Mouse (Mus musculus): ENCODE data around the gene Lipm. TPM values are rescaled to one million over a fixed set of nuclear protein-coding genes. Genes with fewer than 3 reads are reported as not detected.
A peak's percentile ranks its signal among the peaks of the same experiment; 100 is the strongest.

The Lipm gene
- total RNA-seq (2021) (not detected), polyA plus RNA-seq (2012; rRNA removed) (not detected in 2 replicates)
- long read RNA-seq: 0 reads

DNA sequence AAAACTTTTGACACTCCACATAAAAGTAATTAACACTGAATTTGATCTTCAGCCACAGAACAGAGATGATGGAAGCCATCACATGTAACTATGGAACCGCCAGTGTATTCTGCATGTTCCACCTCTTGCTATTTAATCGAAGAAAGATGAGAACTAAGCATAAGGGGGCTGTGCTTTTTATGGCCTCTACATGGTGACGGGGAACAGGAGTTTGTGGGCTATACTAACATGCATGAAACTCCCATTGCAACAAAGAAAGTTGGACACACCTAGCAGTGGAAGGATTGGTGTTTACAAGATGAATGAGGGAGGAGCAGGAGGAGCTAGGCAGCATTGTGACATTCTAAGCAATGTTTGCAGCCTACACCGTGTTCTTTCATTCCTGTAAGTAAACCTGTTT, at the start of gene Lipm:
Lipm (plus strand) TSS at position 301 of the 400 bp plus-strand sequence.
- DNase-seq: no peak

DNA sequence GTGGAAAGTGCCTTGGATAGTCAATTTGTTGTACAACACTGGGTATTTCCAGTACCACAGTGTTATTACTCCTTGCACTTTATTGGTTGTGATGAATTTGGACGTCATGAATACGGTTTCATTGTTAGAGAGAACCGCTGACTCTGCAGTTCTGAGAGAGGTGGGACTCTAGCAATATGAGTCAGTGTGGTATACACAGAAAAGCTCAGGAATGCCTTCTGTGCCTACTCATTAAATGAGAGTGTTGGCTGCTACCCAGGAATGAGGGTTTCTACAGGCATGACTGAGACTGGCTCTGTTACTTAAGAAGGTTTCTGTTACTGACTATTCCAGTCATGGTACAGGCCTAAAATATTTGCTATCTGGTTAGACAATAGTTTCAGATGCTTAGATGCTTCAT, 49.2 kb upstream of the Lipm start:
- peak; percentile 4 for DNase-seq

DNA sequence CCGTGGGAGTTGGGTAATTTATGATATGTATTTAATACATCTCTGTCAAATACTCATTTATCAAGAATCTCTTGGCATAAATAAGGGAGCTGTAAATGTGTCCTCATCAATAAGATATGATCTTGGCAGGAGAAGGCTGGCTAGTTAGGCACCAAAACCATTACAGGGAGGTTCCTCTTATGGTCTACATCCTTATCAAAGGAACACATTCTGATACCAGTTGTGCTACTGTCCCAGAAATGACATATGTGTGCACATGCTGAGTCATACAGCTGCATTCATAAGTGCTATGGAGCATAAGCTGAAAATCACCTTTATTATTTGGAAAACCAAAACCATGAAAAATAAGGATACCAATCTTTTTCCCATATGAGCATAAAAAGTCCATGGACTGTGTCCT, 37.2 kb upstream of the Lipm start:
- DNase-seq: no peak

DNA sequence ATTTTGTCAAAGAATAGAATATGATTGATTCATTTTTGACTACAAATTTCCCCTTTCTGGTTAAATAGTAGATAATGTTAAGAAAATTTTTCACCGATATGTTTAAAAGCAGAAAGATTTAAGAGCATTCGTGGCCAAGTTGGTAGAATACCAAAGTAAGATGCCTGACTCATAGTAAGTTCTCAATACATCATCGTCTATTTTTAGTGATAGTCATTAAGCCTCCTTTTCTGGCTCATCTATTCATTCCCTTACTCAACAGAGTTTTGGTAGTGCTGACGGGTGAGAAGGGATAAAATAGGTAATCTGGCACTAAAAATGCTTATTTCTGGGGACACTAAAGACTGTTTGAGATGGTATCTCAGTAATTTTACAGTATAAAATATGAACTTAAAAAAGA, 36.7 kb upstream of the Lipm start:
- DNase-seq: no peak

DNA sequence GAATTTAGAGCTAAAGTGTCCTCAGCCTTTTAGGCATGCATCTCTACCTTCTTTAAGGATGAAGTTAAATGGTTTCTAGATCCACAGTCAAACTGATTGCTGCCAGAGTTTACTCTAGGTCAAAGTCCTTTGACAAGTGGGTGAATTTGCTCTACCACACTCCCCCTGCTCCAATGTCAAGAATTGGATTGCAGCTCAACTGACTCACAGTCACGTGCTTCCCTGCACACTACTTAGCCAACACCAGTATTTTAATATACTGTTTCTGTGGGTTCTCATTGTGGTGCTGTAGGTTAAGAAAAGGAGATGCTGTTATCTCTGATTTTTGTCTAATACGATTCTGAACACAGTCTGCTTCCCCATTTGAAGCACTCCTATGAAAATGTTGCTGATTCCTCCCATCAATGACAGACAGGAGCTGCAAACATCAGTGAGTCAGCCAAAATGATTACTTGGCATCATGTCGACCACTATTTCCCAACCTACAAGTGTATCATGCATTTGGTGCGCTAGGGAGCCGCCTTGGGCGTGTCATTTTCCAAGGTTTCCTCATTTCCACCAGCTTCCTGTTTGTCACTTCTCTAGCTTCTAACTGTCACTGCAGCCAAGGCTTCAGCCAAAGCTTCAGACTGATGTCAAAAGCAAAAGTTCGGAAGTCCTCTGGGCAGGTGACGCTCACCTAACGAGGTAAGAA, 33.8 kb upstream of the Lipm start, which contains the start of gene Lipn:
Lipn (plus strand) TSS at position 580 of the 694 bp plus-strand sequence.
- peak; percentile 52 for DNase-seq

DNA sequence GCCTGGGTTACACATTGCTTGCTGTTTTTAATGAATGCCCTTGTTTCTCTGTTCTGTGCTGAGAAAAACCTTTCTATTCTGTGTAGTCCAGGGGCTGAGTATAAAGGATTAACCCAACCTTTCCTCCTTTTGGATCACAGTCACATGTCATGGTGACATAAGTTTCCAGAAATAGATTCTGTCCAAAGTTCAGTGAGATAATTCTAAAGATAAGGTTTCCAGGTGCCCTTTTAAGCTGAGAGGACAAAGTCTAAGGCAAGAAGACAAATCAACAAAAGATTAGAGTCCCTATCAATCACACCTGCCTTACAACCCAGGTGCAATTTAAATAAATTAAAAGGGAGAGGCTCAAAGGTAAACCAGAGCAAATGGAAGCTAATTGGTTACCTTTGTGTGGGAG, 26.5 kb upstream of the Lipm start:
- DNase-seq: no peak

DNA sequence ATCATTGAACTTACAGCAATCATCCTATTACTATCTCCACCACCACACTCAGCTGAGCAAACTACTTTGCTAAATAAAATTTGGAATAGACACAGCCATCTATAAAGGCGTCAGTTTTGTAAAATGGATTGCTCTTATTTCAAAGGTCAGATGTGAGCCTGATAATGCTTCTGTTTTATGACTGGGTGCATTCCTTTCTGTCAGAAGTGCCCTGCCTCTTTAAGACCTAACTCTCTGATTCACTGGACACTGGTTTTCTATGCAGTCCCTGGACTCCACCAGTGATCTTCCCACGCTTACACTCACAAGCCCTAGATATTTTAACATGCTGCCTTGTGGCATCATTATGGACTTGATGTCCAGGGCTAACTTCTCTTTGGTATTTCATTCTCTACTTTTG, 22.6 kb upstream of the Lipm start:
- no peak for DNase-seq

DNA sequence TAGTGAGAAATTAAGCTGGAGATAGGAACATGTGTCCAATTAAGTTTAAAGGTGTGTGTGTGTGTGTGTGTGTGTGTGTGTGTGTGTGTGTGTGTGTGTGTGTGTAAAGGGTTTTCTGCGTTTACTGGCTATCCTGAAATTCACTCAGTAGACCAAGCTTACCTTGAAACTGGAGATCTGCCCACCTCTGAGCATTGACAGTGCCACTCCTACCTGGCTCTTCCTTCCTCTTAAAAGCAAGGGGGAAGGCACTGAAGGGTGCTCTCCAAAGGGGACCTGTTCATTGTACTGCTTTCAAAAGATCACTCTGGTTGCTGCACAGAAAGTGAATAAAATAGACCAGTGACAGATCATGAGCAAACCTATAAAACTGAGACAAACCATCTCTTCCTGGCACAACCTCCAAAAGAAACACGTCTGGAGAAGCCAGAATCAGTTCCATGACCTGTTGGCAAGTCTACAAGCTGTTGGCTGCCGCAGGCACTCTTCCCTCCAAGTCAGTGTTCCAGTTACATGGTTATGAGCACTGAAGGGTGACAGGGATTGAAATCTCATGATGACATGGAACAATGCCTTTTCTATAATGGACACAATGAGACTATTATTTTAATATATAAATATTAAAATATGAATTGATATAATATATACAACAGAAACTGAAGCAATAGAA, 11.6 kb upstream of the Lipm start:
- DNase-seq: no peak

DNA sequence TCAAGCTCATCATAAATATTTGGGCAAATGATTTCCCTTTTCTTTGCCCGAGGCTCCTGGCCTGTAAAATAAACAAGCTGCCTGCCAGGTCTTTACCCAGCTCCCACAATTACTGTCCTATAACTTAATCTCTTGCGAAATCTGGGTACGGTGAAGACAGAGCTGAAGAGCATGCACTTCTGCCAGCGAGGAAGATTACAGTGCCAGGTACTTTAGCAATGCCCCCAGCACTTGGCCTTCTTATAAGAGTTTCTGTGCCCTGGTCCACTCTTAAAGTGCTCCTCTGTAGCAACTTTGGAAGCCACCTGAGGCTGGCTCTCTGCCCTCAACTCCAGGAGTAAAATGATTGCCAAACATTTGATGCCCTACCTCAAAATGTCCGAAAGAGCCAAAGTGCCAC, 5.4 kb upstream of the Lipm start:
- peak; percentile 7 for DNase-seq

GRCm38 (mm10) chr19:34096228-34096627, 4.5 kb upstream of the Lipm start:
- DNase-seq: peak; percentile 15

- DNase-seq: no peak
Measured at GRCm38 (mm10) chr19:34101888-34102287, 1.2 kb downstream of the Lipm start.

DNA sequence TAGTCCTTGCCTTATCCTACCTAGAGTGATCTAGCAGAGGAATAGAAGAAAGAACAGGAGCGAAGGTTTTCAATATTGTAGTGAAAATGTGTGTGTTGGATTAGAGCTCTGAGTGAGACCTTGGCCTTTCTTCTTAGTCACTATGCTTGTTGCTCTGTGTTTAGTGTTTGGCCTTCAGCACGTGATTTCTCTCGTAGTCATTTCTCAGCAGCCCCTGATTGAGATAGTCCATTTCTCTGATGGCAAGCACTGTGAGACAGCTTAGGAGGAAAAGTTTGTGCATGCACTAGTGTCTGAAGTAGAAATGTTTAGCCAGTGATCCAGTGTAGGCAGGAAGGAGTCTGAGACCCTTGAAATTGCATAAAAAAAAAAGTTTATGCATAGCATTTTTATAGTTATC, 4.1 kb downstream of the Lipm start:
- DNase-seq: peak; percentile 51

DNA sequence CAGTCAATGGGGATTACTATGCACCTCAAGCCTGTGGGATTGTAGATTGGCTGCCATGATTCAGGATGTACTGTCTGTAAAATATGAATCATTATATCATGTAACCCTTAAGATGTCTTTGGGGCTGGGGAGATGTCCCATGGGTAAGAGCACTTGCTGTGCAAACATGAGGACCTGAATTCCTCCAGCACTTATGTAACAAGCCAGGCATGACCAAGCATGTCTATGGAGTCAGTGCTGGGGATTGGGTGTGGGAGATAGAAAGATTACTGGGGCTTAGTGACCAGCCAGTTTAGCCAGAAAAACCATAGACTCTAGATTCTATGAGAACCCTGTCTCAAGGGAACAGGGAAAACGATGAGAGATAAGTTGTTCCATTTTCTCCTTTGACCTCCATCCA, 18.4 kb downstream of the Lipm start:
- DNase-seq: no peak

DNA sequence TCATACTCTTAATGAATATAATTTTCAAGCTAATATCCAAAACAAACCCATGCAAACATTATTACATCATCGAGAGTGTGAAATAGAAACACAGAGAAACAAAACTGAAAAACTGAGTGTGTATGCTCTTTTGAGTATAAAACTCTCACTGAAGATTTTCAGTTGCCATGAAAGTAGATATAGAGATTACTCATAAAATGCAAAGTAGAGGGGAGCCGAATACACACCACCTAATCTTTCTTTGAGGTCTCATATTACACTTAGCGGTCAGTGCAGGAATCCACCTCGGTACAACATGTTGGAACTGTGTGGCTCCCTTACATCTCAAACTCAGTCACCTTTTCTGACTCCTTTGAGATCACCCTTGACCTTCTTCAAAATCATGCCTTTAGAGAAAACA, 18.9 kb downstream of the Lipm start:
- no peak for DNase-seq

GRCm38 (mm10) chr19:34120107-34120731, 19.5 kb downstream of the Lipm start:
- DNase-seq: no peak

DNA sequence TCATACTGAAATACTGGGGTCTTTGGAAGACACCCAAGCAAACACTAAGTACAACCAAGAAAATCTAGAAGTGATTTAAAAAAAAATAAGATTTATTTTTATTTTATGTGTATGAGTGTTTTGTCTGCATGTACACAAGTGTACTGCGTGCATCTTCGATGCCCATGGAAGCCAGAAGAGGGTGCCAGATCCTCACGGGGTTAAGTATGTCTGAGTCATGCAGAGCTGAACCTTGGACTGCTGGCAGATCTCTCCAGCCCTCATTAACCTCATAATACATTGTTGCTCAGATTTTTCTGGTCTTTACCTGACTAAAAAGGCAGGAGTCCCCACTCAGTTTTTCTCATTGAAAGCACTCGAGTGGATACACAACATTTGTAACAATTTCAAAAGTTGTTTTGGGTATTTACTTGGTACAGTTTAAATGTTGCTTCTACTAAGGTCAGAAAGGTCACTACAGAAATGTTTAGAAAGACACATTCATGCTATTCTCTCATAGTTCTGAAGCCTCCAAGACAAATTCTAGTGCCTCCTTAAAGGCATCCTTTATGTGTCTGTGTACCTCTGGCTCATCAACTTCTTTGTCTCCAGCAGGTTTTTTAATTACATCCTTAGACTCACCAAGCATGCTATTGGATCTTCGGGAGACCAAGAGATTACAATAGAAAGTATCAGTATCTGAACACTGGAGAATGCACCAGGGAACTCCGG, 38.1 kb downstream of the Lipm start:
- DNase-seq: peak; percentile 31

DNA sequence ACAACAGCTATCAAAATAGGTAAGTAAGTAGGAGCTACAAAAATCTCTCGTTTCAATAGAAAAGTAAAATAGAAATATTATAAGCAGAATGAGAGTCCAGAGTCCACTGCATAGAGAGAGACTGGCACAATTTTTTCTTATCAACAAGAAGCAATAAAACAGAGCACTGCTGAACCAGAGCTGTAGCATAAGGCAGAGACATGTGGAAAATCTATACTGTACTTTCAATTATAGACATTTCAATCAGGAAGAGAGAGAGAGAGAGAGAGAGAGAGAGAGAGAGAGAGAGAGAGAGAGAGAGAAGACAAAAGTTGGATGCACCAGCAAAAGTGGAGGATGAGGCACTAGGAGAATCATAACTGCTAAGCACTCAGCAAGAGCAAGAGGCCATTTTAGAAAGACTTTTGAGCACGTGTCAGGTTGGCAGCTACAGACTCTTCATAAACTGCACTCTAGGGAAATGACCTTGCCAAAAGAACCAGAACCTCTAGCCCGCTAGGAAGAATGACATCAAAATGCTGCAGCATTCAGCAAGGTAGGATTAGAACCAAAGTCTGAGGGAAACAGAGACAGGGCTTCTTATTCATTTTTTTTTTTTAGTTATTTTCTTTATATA, 38.8 kb downstream of the Lipm start:
- no peak for DNase-seq

- DNase-seq: no peak
Measured at GRCm38 (mm10) chr19:34148421-34148820, 47.7 kb downstream of the Lipm start.

DNA sequence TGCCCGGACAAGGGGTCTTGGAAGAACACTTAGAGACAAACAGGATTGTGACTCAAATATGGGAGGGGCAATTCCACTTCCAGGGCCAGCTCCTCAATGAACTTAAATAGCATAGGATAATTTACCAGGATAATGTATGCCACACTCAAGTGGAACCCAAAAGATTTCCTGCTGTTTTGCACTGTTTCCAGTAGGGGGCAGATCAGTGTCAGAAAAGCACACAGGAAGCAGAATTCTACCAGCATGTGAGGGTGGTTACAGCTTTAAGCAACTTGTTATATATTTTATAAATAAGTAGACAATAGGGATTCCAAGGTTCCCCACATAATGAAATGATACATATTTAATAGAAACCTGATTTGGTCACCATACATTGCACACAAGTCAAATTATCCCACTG, 51.2 kb downstream of the Lipm start:
- DNase-seq: no peak

DNA sequence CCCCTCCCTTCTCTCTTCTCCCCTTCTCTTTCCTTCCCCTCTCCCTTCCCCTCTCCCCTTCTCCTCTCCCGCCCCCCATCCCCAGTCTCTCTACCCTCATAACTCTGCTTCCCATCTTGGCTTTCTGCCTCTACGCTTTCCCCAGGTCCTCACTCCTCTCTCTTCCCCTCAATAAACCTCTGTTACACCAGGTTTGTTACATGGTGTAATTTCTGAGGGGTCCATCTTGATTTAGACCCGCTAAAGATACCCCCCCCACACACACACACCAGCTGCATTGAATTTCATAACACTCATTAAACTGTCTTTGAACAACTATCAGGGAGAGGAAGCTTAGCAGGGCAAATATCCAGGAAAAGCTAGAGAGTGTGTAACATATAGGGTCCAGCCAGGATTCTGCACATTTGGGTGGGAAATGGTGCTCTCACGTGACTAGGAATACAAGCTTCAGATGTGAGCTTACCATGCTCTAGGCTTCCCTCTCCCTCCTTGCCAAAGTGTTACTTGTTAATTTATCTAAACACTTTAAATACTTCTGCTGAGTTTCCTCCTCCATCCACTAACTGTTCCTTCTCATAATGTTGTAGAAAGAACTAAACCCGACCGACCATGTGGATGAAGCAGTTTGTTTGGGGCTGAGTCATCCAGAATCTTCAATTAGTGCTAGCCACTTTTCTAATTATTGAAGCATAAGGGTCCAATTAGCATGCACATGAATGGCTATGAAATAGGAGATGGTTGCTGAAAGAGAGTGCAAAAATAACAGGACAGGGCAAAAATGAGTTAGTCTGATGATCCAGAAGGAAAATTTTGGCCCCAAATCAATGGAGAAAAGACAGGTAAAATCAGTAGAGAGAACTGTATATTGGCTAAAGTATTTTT, 52.8 kb downstream of the Lipm start:
- no peak for DNase-seq

DNA sequence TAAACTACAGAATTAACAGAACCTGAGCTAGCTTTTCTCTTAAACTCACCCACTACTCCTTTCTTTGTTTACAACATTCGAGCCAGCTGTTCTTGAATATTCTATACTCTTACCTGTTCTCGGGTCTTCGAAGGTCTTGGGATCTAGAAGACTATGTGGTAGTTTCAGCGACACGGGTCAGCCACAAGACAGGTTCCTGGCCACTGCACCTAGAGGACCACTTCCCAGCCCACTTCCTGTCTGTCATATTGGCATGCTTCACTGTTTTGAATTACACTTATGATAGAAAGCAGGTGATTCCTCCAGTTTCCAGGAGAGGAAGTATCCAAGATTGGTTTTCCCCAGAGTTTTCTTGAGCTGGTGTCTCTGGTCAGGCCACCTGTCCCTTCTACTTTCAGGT, 62.0 kb downstream of the Lipm start:
- no peak for DNase-seq
